Mouse (Mus musculus) heart, adult 2 months (tissue): ENCODE data around the gene Gm6096.

ENCODE experiments used
- CTCF ChIP-seq: fragments of 200-600 bp; IDR thresholded peaks from 2 replicates; pipeline ENCODE4 v1.8.1; 2022; ENCODE audit warnings: antibody characterized with exemption, mild to moderate bottlenecking, moderate library complexity
- POLR2A ChIP-seq: fragments of 200-500 bp; IDR thresholded peaks from 2 replicates; pipeline ENCODE4 v1.6.1; 2011; ENCODE audit warnings: mild to moderate bottlenecking, low read depth, low read length, control low read depth; ENCODE audit not compliant: insufficient read depth

DNA sequence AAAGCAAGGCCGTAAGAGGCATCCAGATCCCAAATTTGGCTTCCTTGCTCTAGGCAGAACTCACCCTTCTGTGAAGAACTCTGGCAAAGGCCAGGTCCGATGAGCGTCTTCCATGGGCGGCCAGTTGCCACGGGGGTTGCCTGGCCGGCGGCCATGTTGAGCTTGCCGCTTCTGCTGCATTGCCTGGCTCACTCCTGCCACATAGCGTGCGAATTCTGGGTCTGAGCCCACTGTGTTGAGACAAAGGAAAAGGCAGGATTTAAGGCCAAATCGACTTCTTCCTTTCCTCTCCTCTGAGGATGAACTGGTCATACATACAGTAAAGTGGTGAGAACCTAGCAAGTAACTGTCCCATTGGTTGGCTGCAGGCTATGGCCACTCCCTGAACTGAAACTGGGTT, 8.7 kb upstream of the Gm6096 start:
- no peak for TF ChIP-seq CTCF
- no peak for TF ChIP-seq POLR2A
